Mouse (Mus musculus): Measurements from ENCODE around the gene Ttc21b. TPM values are rescaled to one million over a fixed set of nuclear protein-coding genes. Genes with fewer than 3 reads are reported as not detected.

Gene Ttc21b
- total RNA-seq, 2 experiments from 2014 or later: 5.4 to 7.1 TPM

- ATAC-seq (replicated peaks; ENCODE audit: poor library complexity, severe bottlenecking): no peak
These were observed 79.4 kb downstream of the Ttc21b start for GRCm38 (mm10) chr2:66177017-66177416.

- ATAC-seq (replicated peaks; ENCODE audit: poor library complexity, severe bottlenecking): no peak
These were observed 83.3 kb downstream of the Ttc21b start for GRCm38 (mm10) chr2:66173134-66173533.

GRCm38 (mm10) chr2:66171643-66172042 lies 84.8 kb downstream of the Ttc21b start:
- ATAC-seq (replicated peaks; ENCODE audit: poor library complexity, severe bottlenecking): no peak

- no peak for ATAC-seq (replicated peaks; ENCODE audit: poor library complexity, severe bottlenecking)
These were observed 85.7 kb downstream of the Ttc21b start for GRCm38 (mm10) chr2:66170721-66171120.

- no peak for ATAC-seq (replicated peaks; ENCODE audit: poor library complexity, severe bottlenecking)
These were observed 91.4 kb downstream of the Ttc21b start for GRCm38 (mm10) chr2:66165025-66165424.

GRCm38 (mm10) chr2:66158140-66158915 lies 98.1 kb downstream of the Ttc21b start:
- peak; percentile 78 for ATAC-seq (replicated peaks; ENCODE audit: poor library complexity, severe bottlenecking)

- no peak for ATAC-seq (replicated peaks; ENCODE audit: poor library complexity, severe bottlenecking)
These were observed 105.0 kb downstream of the Ttc21b start for GRCm38 (mm10) chr2:66151436-66151835.

- no peak for ATAC-seq (replicated peaks; ENCODE audit: poor library complexity, severe bottlenecking)
These were observed 105.9 kb downstream of the Ttc21b start for GRCm38 (mm10) chr2:66150531-66150930.

GRCm38 (mm10) chr2:66148654-66149230 lies 107.7 kb downstream of the Ttc21b start:
- no peak for ATAC-seq (replicated peaks; ENCODE audit: poor library complexity, severe bottlenecking)

- no peak for ATAC-seq (replicated peaks; ENCODE audit: poor library complexity, severe bottlenecking)
These were observed 109.9 kb downstream of the Ttc21b start for GRCm38 (mm10) chr2:66146473-66146872.

- peak; percentile 45 for ATAC-seq (replicated peaks; ENCODE audit: poor library complexity, severe bottlenecking)
These were observed 111.6 kb downstream of the Ttc21b start for GRCm38 (mm10) chr2:66144770-66145169.

- peak; percentile 82 for ATAC-seq (replicated peaks; ENCODE audit: poor library complexity, severe bottlenecking)
These were observed 113.1 kb downstream of the Ttc21b start for GRCm38 (mm10) chr2:66143284-66143683.

GRCm38 (mm10) chr2:66142711-66143110 lies 113.7 kb downstream of the Ttc21b start:
- no peak for ATAC-seq (replicated peaks; ENCODE audit: poor library complexity, severe bottlenecking)

GRCm38 (mm10) chr2:66142268-66142667 lies 114.1 kb downstream of the Ttc21b start:
- ATAC-seq (replicated peaks; ENCODE audit: poor library complexity, severe bottlenecking): peak; percentile 72

- no peak for ATAC-seq (replicated peaks; ENCODE audit: poor library complexity, severe bottlenecking)
These were observed 116.2 kb downstream of the Ttc21b start for GRCm38 (mm10) chr2:66140246-66140645.

Other genes starting within 250 kb of the Ttc21b start
- gene Galnt3, start 131.6 kb downstream of the Ttc21b start, total RNA-seq (2014; fragmentation: Nextera tagmentation): 12.9 and 13.0 TPM in 2 replicates
- gene Galnt3, start 131.6 kb downstream of the Ttc21b start, total RNA-seq (2017): 7.0 and 9.1 TPM in 2 replicates
- gene Scn1a, start 184.2 kb upstream of the Ttc21b start, total RNA-seq (2014; fragmentation: Nextera tagmentation): not detected in 2 replicates
- not detected in 2 replicates for gene Scn1a, start 184.2 kb upstream of the Ttc21b start, total RNA-seq (2017)